Mouse (Mus musculus) liver, adult 2 months (tissue): ENCODE results near the gene Shroom3.

ENCODE experiments used
- CTCF ChIP-seq: fragments of 200-500 bp; IDR thresholded peaks from 2 replicates; pipeline ENCODE4 v1.5.1; 2011; ENCODE audit warnings: low read depth, low read length, control low read depth
- POLR2A ChIP-seq: fragments of 200-500 bp; IDR thresholded peaks from 2 replicates; pipeline ENCODE4 v1.6.1; 2011; ENCODE audit warnings: low read length, control low read depth; ENCODE audit not compliant: insufficient read depth; ENCODE audit errors: extremely low read depth

DNA sequence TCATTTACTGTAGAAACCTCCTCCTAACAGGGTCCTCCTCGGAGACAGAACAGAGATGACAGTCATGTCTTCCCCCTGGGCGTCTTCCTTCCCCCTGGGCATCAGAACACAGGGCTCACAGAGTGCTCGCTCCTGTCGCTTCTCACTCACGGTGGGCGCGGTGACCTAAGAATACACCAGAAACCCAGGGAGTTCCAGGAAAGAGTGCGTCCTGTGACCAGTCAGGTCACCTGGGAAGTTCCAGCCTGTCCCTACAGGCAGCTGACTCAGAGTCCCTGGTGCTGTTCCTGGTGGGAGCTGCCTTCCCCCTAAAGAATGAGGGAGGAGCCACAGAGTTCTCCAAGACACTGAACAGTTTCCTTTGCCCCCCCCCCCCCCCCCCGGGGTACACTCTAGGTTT lies 283.9 kb downstream of the Shroom3 start:
- no peak for TF ChIP-seq CTCF
- TF ChIP-seq POLR2A: no peak
